Mouse (Mus musculus) forebrain, embryonic 11.5 days (tissue): ENCODE data around the gene Mcee. TPM values are rescaled to one million over a fixed set of nuclear protein-coding genes. Genes with fewer than 3 reads are reported as not detected.

Source experiments
- ATAC-seq: fragments of 200-750 bp; cut with Nextera tagmentation; replicated peaks from 2 replicates; pipeline ENCODE4 v1.8.0; 2017; ENCODE audit warnings: moderate TSS enrichment; ENCODE audit not compliant: low FRiP score
- DNase-seq: peaks from one replicate; pipeline ENCODE4 v3.0.0-alpha.2; 2017; ENCODE audit warnings: low spot score
- H3K27ac ChIP-seq: fragments of 300-500 bp; sonication (generic); 2 replicates; pipeline ENCODE4 v1.5.1; 2014; ENCODE audit warnings: low read depth, low read length
- H3K27me3 ChIP-seq: fragments of 300-500 bp; sonication (generic); 2 replicates; pipeline ENCODE4 v1.6.1; 2014; ENCODE audit warnings: mild to moderate bottlenecking, low read length, mixed read lengths; ENCODE audit not compliant: control insufficient read depth, insufficient read depth
- H3K36me3 ChIP-seq: fragments of 300-500 bp; sonication (generic); 2 replicates; pipeline ENCODE4 v1.6.1; 2014; ENCODE audit warnings: mild to moderate bottlenecking, low read length, moderate library complexity, mixed read lengths; ENCODE audit not compliant: control insufficient read depth, insufficient read depth
- H3K4me1 ChIP-seq: fragments of 300-500 bp; sonication (generic); replicated peaks from 2 replicates; pipeline ENCODE4 v1.6.1; 2014; ENCODE audit warnings: low read length, mixed read lengths; ENCODE audit not compliant: control insufficient read depth, insufficient read depth
- H3K4me2 ChIP-seq: fragments of 300-500 bp; sonication (generic); 2 replicates; pipeline ENCODE4 v1.6.1; 2014; ENCODE audit warnings: low read depth, mild to moderate bottlenecking, low read length, moderate library complexity, mixed read lengths; ENCODE audit not compliant: severe bottlenecking
- H3K4me3 ChIP-seq: fragments of 300-500 bp; sonication (generic); 2 replicates; pipeline ENCODE4 v1.5.1; 2014; ENCODE audit warnings: low read depth, low read length
- H3K9ac ChIP-seq: fragments of 300-500 bp; sonication (generic); 2 replicates; pipeline ENCODE4 v1.6.1; 2014; ENCODE audit warnings: low read length
- H3K9me3 ChIP-seq: fragments of 300-500 bp; sonication (generic); 2 replicates; pipeline ENCODE4 v1.6.1; 2016; ENCODE audit warnings: low read length, mixed read lengths; ENCODE audit not compliant: control insufficient read depth
- WGBS: fragments of 180-500 bp; shearing (Covaris S2); extraction: QIAGEN DNeasy Blood & Tissue Kit; methylation state at CpG from one replicate; pipeline ENCODE4 v1.1.7; 2014; 5-methylcytosine and 5-hydroxymethylcytosine counted together
- polyA plus RNA-seq: library from polyadenylated mRNA; unstranded; fragments of >200 nt; fragmentation: Nextera tagmentation; extraction: Ambion mirVana; gene quantifications from 2 replicates; pipeline ENCODE4 v1.2.1, GENCODE M21; 2014

The Mcee gene
- 36.6 and 37.3 TPM in 2 replicates for polyA plus RNA-seq

DNA sequence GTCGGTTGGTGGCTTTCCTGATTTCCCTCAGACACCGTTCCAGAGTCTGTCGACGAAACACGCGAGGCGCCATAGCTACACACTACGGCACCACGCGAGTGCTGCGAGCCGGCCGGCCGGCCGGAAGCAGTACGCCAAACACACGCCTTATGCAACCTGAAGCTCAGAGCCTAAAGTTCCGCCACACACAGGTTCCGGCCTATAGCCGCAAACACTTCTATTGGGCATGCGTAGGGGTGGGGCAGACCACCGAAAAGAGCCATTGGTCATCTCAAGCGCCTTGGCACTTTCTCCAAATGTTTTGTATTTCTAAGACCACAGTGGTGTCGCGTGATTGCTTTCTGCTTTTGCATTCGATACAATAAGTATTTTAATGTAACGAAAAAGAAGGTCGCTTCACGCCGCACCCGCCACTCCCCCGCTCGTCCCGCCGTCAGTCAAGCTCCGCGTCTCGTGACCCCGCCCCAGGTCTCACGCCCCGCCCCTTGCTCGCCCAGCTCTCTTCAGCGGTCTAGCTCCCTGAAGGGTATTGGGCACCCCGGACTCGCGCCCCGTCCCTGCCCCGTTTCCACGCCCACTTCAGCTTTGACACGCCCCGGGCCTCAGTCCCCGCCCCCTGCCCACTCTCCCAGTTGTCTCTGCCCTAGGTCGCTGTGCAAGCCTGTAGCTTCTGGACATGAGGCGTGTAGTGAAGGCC lies at the start of gene Mcee, which contains the start of gene Mphosph10:
Gene Mcee (plus strand): TSS at position 486 of the 697 bp plus-strand sequence.
Gene Mphosph10 (minus strand): TSS at position 147 of the 697 bp plus-strand sequence.
- Histone ChIP-seq H3K36me3 (no peaks in the 10 kb centered on the region), H3K4me1 (no peaks in the 10 kb centered on the region; the same call in 1 of the 2 replicates), H3K4me2 (peak within 1 kb of the TSS; percentile 63), H3K9ac (peak within 1 kb of the TSS; percentile 81), H3K9me3 (no peaks in the 10 kb centered on the region), H3K27me3 (no peaks in the 10 kb centered on the region), H3K27ac (peak within 1 kb of the TSS; percentile 41; the same call in 1 of the 2 replicates), H3K4me3 (peak within 1 kb of the TSS; percentile 76)
- DNase-seq = peak; percentile 98
- ATAC-seq = peak; percentile 99
- under 1% methylated on average over 54 of the region's 54 CpGs for WGBS

DNA sequence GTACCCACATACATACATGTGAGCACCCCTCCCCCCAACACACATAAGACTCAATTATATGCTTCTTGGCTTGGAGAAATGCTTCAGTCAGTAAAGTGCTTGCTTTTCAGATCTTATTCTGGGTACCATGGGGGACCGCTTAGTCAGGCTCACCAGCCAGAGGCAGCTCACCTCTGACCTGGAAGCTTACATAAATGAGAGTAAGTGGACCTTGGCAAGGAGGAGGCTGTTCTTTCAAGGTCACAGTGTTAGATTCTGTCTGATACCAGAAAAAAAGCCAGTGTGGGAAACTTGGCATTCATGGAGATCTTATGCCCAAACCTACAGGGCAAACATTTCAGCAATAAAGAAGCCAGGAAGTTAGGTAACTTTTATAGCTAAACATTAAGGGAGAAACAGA lies 44.6 kb upstream of the Mcee start:
- no peaks in the 10 kb centered on the region for H3K27me3 ChIP-seq
- H3K36me3 ChIP-seq = no peaks in the 10 kb centered on the region; the same call in 1 of the 2 replicates
- H3K4me1 ChIP-seq = no peaks in the 10 kb centered on the region
- ATAC-seq (no peak), DNase-seq (no peak)
- no peak overlapping the region for H3K4me3 ChIP-seq
- no peak overlapping the region for H3K9ac ChIP-seq
- WGBS = 88% methylated on average over 1 of the region's 1 CpGs
- H3K27ac ChIP-seq = no peak overlapping the region
- H3K9me3 ChIP-seq = no peaks in the 10 kb centered on the region
- H3K4me2 ChIP-seq = no peak overlapping the region

DNA sequence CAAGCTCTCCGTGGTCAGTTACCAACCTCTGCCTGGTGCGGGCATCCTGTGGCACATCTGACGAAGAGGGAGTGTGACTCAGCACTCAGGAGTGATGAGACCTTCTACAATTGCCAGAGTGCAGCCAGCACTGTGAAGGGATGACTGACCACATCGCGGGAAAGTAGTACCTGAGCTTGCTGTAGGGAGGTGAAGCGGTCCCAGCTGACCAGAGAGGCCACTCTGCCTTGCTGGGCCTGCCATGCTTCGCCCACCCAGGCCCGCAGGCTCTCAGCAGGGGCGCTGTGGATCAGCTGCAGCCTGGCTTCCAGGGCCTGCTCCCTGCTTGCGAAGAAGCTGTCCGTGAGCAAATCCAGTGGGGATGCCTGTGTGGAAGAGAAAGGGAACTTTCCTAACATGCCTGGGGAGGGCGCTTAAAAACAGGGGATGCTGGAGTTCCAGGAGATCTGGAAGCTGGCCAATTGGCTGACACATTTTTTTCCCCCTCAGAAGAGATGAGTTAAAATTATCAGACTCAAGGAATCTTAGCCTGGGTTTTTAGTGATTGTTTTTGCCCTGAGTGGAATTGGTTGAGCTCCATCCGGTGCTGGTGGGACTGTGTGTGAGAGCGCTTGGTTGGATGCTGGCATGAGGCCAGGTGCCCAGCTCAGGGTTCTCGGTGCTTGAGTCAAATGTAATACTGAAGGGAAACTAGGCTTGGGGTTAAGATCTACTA lies 43.1 kb upstream of the Mcee start:
- Histone ChIP-seq H3K27me3 (no peaks in the 10 kb centered on the region), H3K27ac (no peak overlapping the region), H3K4me3 (no peak overlapping the region), H3K9ac (no peak overlapping the region), H3K4me1 (peaks cover 3% of the 10 kb centered on the region; the same call in 1 of the 2 replicates), H3K4me2 (no peak overlapping the region), H3K36me3 (no peaks in the 10 kb centered on the region; the same call in 1 of the 2 replicates), H3K9me3 (no peaks in the 10 kb centered on the region)
- ATAC-seq = no peak
- WGBS = 84% methylated on average over 15 of the region's 15 CpGs
- DNase-seq = no peak

DNA sequence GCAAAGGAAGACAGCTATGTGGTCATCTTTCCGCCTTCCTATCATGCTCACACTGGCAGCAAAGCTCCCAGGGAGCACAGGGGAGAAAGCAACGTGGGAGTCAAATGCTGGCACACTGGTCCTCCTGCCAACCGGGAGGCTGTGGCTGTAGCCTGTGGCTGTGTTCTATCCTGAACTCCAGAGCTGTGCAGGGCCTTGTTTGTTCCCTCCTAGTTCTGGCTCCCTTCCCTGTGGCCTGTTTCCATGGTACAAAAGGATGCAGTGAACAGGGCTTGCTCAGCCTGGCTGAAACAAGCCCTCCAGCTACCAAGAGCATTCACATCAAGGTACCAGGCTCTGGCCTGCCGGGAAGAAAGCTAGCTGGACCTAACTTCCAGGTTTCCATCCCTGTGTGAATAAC lies 41.3 kb upstream of the Mcee start:
- Histone ChIP-seq H3K36me3 (no peaks in the 10 kb centered on the region; the same call in 1 of the 2 replicates), H3K27ac (no peak overlapping the region), H3K4me1 (peaks cover 8% of the 10 kb centered on the region; the same call in 1 of the 2 replicates), H3K9ac (no peak overlapping the region), H3K27me3 (no peaks in the 10 kb centered on the region), H3K4me3 (no peak overlapping the region), H3K4me2 (no peak overlapping the region), H3K9me3 (no peaks in the 10 kb centered on the region)
- 82% methylated on average over 4 of the region's 4 CpGs for WGBS
- DNase-seq (no peak), ATAC-seq (no peak)

DNA sequence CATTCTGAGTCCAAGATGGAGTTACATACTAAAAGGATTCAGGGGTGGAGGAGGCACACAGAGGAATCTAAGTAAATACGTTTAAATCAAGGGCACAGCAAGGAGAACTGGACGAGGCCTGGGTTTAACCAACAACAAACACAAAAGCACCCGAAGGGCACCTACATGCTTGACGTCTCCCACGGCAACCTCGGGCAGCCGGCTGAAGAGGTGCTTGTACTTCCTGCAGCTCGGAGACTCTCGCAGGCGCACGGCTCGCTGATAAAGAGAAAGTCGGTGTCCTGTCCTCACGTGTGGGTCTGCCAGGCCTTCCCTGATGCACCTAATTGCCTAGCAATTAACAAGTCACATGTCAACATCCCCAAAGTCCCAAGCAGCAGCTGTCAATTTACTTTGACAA lies 38.2 kb upstream of the Mcee start:
- WGBS = 49% methylated on average over 14 of the region's 14 CpGs
- ATAC-seq (0 out of 2 replicates have a peak, but pooled peaks have one; percentile 8), DNase-seq (no peak)
- Histone ChIP-seq H3K9me3 (no peaks in the 10 kb centered on the region), H3K4me3 (no peak overlapping the region), H3K9ac (no peak overlapping the region), H3K27ac (no peak overlapping the region), H3K4me1 (peaks cover 8% of the 10 kb centered on the region; the same call in 1 of the 2 replicates), H3K4me2 (no peak overlapping the region), H3K36me3 (no peaks in the 10 kb centered on the region; the same call in 1 of the 2 replicates), H3K27me3 (no peaks in the 10 kb centered on the region)

DNA sequence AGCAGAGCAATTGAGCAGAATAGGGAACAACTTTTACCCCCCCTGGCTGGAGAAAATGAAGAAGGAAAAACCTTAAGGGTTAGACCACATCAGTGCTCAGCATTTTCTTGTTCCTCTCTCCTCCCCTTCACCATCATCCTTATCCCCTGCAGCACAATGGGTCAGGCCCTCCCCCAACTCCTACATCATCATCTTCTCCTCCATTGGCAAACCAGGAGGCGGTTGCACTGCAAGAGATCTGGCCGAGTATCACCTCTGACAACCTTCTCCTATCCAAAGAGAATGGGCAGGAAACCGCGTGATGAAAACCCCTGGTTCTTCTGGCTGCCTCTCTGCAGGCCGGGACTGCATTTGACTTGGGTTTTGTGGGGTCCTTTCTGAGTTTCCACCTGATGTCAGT lies 35.7 kb upstream of the Mcee start:
- H3K36me3 ChIP-seq = no peaks in the 10 kb centered on the region; the same call in 1 of the 2 replicates

DNA sequence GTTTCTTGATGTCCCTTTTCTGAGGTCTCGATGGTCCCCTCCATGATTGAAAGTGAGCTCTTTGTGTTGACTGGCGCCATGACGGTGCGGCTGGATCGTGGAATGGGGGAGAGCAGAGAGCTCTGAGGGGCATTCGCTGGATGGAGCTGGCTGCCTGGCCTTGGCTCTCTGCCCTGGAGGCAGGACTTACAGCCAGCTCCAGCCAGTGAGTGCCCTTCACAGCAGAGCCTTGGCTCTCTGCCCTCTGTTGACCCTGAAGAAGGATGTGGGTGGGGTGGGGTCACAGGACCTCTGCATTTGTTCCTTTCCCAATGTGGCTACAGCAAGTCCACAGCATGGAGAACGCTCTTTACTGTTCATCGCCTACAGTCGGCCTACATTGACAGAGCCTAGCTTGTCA lies 35.0 kb upstream of the Mcee start:
- ATAC-seq (no peak), DNase-seq (no peak)
- Histone ChIP-seq H3K4me2 (no peak overlapping the region), H3K9me3 (no peaks in the 10 kb centered on the region), H3K4me1 (peaks cover 8% of the 10 kb centered on the region; the same call in 1 of the 2 replicates), H3K9ac (no peak overlapping the region), H3K36me3 (peaks cover 3% of the 10 kb centered on the region; the same call in 1 of the 2 replicates), H3K4me3 (no peak overlapping the region), H3K27ac (no peak overlapping the region), H3K27me3 (no peaks in the 10 kb centered on the region)
- 94% methylated on average over 9 of the region's 9 CpGs for WGBS

More for the DNA sequence above, 35.7 kb upstream of the Mcee start:
- WGBS = 88% methylated on average over 5 of the region's 5 CpGs
- Histone ChIP-seq H3K27ac (no peak overlapping the region), H3K4me1 (peaks cover 8% of the 10 kb centered on the region; the same call in 1 of the 2 replicates), H3K9me3 (no peaks in the 10 kb centered on the region), H3K4me2 (no peak overlapping the region), H3K4me3 (no peak overlapping the region), H3K27me3 (no peaks in the 10 kb centered on the region), H3K9ac (no peak overlapping the region)
- ATAC-seq (no peak), DNase-seq (no peak)

DNA sequence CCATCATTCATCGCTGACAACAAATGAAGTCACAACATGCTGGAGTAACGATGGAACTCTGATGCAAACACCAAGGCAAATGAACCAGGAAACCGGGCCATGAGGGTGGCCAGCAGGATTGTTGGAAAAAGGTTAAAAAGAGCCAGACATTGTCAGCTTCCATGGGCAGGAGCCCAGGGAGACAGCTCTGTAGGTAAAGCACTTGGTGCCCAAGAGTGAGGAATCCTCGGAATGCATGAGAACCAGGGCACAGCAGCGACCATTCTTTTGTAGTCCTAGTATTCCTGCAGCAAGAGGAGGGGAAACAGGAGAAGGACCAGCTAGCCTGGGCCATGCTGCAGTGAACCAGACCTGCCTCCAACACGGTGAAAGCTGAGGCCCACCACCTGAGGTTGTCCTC lies 33.7 kb upstream of the Mcee start:
- H3K27ac ChIP-seq = no peak overlapping the region
- H3K4me2 ChIP-seq = no peak overlapping the region
- no peak overlapping the region for H3K4me3 ChIP-seq
- H3K9ac ChIP-seq = no peak overlapping the region
- DNase-seq (no peak), ATAC-seq (no peak)
- H3K36me3 ChIP-seq = peaks cover 4% of the 10 kb centered on the region; the same call in 1 of the 2 replicates
- H3K9me3 ChIP-seq = no peaks in the 10 kb centered on the region
- H3K4me1 ChIP-seq = peaks cover 8% of the 10 kb centered on the region; the same call in 1 of the 2 replicates
- H3K27me3 ChIP-seq = no peaks in the 10 kb centered on the region
- WGBS = 87% methylated on average over 6 of the region's 6 CpGs
